Mouse (Mus musculus) liver, embryonic 15.5 days (tissue): ENCODE data around the gene Gm10197. TPM values are rescaled to one million over a fixed set of nuclear protein-coding genes. Genes with fewer than 3 reads are reported as not detected.
A peak's percentile ranks its signal among the peaks of the same experiment; 100 is the strongest.

Source experiments
- ATAC-seq: fragments of 200-750 bp; cut with Nextera tagmentation; 2 replicates; pipeline ENCODE4 v1.8.0; 2017; ENCODE audit warnings: moderate number of reproducible peaks, mild to moderate bottlenecking, moderate library complexity; ENCODE audit not compliant: insufficient read depth
- H3K27ac ChIP-seq: fragments of 300-500 bp; sonication (generic); replicated peaks from 2 replicates; pipeline ENCODE4 v1.5.1; 2015; ENCODE audit warnings: mild to moderate bottlenecking, inconsistent platforms
- H3K27me3 ChIP-seq: fragments of 300-500 bp; sonication (generic); 2 replicates; pipeline ENCODE4 v1.6.1; 2015; ENCODE audit warnings: mild to moderate bottlenecking, inconsistent platforms
- H3K36me3 ChIP-seq: fragments of 300-500 bp; sonication (generic); replicated peaks from 2 replicates; pipeline ENCODE4 v1.6.1; 2015; ENCODE audit warnings: moderate library complexity, mild to moderate bottlenecking, inconsistent platforms
- H3K4me1 ChIP-seq: fragments of 300-500 bp; sonication (generic); replicated peaks from 2 replicates; pipeline ENCODE4 v1.6.1; 2015; ENCODE audit warnings: inconsistent platforms
- H3K4me2 ChIP-seq: fragments of 300-500 bp; sonication (generic); 2 replicates; pipeline ENCODE4 v1.6.1; 2015; ENCODE audit warnings: moderate library complexity, mild to moderate bottlenecking, inconsistent platforms
- H3K4me3 ChIP-seq: fragments of 300-500 bp; sonication (generic); replicated peaks from 2 replicates; pipeline ENCODE4 v1.5.1; 2015; ENCODE audit warnings: mild to moderate bottlenecking, inconsistent platforms
- H3K9ac ChIP-seq: fragments of 300-500 bp; sonication (generic); 2 replicates; pipeline ENCODE4 v1.6.1; 2015; ENCODE audit warnings: moderate library complexity, mild to moderate bottlenecking, inconsistent platforms
- H3K9me3 ChIP-seq: fragments of 300-500 bp; sonication (generic); replicated peaks from 2 replicates; pipeline ENCODE4 v1.6.1; 2016; ENCODE audit warnings: inconsistent platforms
- WGBS: fragments of 180-500 bp; shearing (Covaris S2); methylation state at CpG from one replicate; pipeline ENCODE4 v1.1.7; 2015; ENCODE audit warnings: mixed read lengths; ENCODE audit not compliant: insufficient replicate concordance; 5-methylcytosine and 5-hydroxymethylcytosine counted together
- polyA plus RNA-seq: library from polyadenylated mRNA; unstranded; fragments of >200 nt; fragmentation: Nextera tagmentation; extraction: Ambion mirVana; gene quantifications from 2 replicates; pipeline ENCODE4 v1.2.1, GENCODE M21; 2015

Gm10197 gene
- polyA plus RNA-seq, 1 experiment from 2014 or later: not detected

DNA sequence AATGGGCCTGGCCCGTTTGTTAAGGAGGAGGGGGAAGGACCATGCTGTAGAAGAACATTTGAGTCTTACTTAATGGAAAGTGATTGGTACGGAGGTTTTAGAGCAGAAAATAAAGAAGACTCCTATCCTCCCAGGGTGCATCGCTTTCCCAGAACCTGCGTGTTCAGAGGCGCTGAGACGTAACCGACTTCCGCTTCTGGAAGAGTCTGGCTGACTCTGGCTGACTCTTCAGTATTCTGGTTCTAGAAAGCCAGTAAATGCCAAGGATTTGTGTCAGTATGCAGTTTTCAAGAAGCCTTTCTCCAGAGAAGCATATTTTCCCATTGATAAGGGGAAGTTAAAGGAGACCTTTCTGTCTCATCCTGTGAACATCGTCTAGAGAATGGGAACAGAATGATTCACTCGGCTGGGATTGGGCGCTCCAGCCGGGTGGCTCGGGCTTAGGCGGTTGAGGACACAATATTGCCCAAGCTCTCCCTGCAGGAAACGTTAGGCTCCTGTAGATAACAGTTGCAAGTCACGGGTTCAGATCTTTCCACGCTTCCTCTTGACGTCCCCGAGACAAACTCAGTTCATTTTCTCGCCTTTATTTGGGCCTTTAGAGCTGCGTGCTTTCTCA is 39.6 kb downstream of the Gm10197 start:
- Histone ChIP-seq H3K27me3 (no peaks in the 10 kb centered on the region), H3K9ac (no peak overlapping the region), H3K4me1 (peaks cover 62% of the 10 kb centered on the region), H3K4me3 (no peak overlapping the region), H3K36me3 (peaks cover 43% of the 10 kb centered on the region), H3K27ac (peak overlapping the region; percentile 55; the same call in 1 of the 2 replicates), H3K9me3 (no peaks in the 10 kb centered on the region), H3K4me2 (0 out of 2 replicates have a peak overlapping the region, but pooled peaks have one; percentile 0)
- no peak for ATAC-seq
- WGBS: 65% methylated on average over 21 of the region's 21 CpGs

DNA sequence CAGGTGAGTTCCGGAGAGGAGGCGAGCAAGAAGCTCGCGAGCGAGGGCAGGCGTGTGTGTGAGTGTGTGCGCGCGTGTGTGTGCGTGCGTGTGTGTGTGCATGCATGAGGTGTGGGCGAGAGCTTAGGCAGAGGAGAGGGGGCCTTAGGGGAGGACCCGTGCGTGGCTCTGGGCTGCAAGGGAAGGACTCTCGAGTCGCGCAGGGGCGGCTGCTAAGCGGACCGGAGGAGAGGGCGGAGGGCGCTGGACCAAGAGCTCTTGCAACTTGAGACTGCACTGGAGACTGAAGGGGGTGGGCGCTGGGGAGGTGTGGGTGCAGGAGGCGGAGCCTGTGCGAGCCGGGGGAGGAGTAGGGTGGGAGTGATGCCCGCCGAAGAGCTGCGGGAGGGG is 41.6 kb downstream of the Gm10197 start:
- Histone ChIP-seq H3K4me3 (peak overlapping the region; percentile 95), H3K9ac (peak overlapping the region; percentile 90), H3K27ac (peak overlapping the region; percentile 87), H3K4me2 (peak overlapping the region; percentile 100), H3K27me3 (no peaks in the 10 kb centered on the region), H3K36me3 (peaks cover 31% of the 10 kb centered on the region), H3K4me1 (peaks cover 80% of the 10 kb centered on the region), H3K9me3 (no peaks in the 10 kb centered on the region)
- peak; percentile 5 for ATAC-seq
- WGBS: under 1% methylated on average over 29 of the region's 29 CpGs

DNA sequence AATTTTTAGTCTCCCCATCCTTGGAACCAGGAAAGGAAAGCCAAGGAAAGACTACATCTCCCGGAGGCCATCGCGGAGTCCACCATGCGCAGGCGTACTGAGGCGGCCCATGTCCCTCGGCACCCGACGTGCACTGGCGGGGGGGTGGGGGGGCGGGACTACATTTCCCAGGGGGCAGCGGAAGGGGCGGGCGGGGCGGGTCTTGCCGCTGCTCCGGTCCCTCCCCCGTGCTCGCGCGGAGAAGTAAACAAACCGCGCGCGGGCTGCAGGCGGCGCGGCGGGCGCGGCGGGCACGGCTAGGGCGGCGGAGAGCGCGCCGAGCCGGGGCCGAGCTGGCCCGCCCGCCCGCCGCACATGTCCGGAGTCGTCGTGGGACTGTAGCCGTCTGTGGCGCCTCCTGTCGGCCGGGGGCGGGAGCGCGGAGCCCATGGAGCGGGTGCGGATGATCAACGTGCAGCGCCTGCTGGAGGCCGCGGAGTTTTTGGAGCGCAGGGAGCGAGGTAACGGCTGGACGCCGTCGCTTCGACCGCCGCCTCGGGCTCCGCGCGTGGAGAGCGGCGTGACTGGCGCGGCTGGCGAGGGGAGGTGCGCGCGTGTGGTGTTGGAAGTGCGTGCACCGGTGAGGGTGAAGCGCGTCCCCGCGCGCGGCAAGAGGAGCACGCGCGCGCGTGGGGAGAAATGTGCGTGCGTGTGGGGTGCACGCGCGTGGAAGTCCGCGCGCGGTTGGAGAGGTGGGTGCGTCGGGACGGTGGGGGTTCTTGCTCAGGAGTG is 42.2 kb downstream of the Gm10197 start:
- peak; percentile 84 for ATAC-seq
- Histone ChIP-seq H3K36me3 (peaks cover 25% of the 10 kb centered on the region), H3K9me3 (no peaks in the 10 kb centered on the region), H3K27me3 (no peaks in the 10 kb centered on the region), H3K9ac (peak overlapping the region; percentile 90), H3K4me2 (peak overlapping the region; percentile 100), H3K4me1 (peaks cover 82% of the 10 kb centered on the region), H3K27ac (peak overlapping the region; percentile 87), H3K4me3 (peak overlapping the region; percentile 95)
- under 1% methylated on average over 90 of the region's 106 CpGs for WGBS

DNA sequence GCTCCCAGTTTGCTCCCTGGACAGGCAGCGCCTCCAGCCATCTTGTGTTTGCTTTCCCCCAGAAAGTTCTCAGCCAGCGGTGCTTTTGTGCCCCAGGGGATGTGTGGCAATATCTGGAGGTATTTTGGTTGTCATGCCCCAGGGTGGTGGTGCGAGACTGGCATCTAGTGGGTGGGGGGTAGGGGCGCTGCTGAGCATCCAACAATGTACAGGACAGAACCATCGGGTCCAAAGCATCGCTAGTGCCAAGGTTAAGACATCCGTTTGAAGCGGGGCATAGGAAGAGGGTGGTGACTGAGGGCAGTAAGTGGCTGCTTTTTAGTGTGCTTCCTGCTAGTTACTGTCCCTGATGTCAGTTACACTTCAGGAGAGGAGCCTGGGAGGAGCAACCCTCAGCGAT is 43.5 kb downstream of the Gm10197 start:
- no peak overlapping the region; the same call in 1 of the 2 replicates for H3K9ac ChIP-seq
- 69% methylated on average over 9 of the region's 9 CpGs for WGBS
- no peak overlapping the region for H3K4me3 ChIP-seq
- peaks cover 87% of the 10 kb centered on the region for H3K4me1 ChIP-seq
- H3K4me2 ChIP-seq: peak overlapping the region; percentile 6; the same call in 1 of the 2 replicates
- H3K9me3 ChIP-seq: no peaks in the 10 kb centered on the region
- H3K27ac ChIP-seq: peak overlapping the region; percentile 77
- peaks cover 18% of the 10 kb centered on the region for H3K36me3 ChIP-seq
- H3K27me3 ChIP-seq: no peaks in the 10 kb centered on the region
- ATAC-seq: no peak

DNA sequence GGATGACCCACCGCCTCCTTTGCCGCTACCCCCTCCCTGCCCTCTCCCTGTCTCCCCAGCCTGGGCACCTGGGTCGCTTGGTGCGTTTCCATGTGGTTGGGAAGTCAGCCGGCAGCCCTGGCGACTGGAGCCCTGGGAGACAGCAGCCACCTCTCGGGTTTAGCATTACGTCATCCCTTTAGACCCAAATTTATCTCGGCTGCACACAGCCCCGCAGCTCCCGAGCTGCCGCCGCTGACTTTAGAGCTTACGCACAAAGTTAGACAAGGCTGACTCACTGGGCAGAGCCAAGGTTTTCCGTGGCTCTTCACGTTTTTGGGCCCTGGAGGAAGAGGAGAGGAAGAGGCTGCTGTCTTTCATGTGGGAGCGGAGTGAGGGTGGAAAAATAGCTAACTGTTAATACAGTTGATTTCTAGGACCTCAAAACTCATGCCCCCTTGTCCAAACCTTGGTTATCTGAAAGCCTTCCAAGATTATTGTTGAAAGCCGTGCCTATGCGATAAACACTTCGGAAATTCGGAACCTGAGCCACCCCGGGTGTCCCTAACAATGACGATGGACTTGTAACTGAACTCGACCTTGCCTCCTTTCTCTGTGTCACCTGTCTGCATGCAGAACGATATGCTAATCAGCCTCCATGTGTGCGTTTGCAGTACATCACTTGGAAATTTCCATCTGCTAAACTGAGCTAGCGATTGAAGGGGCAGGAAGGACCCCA is 45.8 kb downstream of the Gm10197 start:
- Histone ChIP-seq H3K27me3 (no peaks in the 10 kb centered on the region), H3K4me3 (peak overlapping the region; percentile 58), H3K4me2 (peak overlapping the region; percentile 88), H3K27ac (peak overlapping the region; percentile 99), H3K9me3 (no peaks in the 10 kb centered on the region), H3K4me1 (peaks cover 84% of the 10 kb centered on the region), H3K9ac (peak overlapping the region; percentile 87), H3K36me3 (no peaks in the 10 kb centered on the region)
- 6% methylated on average over 27 of the region's 27 CpGs for WGBS
- peak; percentile 81 for ATAC-seq

DNA sequence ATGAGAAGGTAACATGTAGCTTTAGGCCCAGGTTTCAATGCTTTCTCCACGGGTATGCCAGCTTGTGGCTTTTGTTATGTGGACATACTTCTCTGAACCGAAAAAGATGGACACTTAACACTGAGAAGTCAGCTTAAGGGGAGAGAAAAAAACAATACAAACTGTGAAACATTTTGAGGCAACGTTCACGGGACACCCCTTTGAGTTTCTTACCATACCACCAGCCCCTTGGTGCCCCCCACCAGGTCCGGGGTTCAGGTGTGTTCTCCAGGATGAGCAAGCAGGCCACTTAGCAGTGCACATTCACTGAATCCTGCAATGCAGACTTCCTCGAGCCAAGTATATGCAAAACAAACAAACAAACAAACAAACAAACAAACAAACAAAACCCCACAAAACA is 46.7 kb downstream of the Gm10197 start:
- WGBS: 62% methylated on average over 6 of the region's 6 CpGs
- Histone ChIP-seq H3K9ac (peak overlapping the region; percentile 87), H3K4me2 (peak overlapping the region; percentile 88), H3K9me3 (no peaks in the 10 kb centered on the region), H3K27ac (peak overlapping the region; percentile 99), H3K36me3 (no peaks in the 10 kb centered on the region), H3K4me1 (peaks cover 84% of the 10 kb centered on the region), H3K4me3 (peak overlapping the region; percentile 58), H3K27me3 (no peaks in the 10 kb centered on the region)
- no peak for ATAC-seq

DNA sequence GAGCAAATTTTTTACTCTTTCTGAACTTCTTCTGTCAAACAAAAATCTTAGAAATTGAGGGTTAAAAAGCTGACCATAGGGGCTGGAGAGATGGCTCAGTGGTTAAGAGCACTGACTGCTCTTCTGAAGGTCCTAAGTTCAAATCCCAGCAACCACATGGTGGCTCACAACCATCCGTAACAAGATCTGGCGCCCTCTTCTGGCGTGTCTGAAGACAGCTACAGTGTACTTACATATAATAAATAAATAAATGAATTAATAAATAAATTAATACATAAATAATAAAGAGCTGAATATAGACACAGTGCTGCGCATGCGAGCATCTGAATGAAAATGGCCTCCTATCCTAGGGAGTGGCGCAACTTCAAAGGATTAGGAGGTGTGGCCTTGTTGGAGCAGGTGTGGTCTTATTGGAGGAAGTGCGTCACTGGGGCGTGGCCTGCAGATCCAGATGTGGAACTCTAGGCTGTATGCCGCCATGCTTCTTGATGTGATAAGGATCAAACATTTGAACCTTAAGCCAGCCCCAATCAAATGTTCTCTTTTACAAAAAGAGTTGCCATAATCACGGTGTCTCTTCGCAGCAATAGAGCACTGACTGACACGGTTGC is 49.0 kb downstream of the Gm10197 start:
- no peak for ATAC-seq
- Histone ChIP-seq H3K36me3 (no peaks in the 10 kb centered on the region), H3K4me2 (no peak overlapping the region), H3K9ac (no peak overlapping the region), H3K27me3 (no peaks in the 10 kb centered on the region), H3K4me3 (no peak overlapping the region), H3K9me3 (no peaks in the 10 kb centered on the region), H3K4me1 (peaks cover 87% of the 10 kb centered on the region), H3K27ac (no peak overlapping the region; the same call in 1 of the 2 replicates)
- 83% methylated on average over 12 of the region's 12 CpGs for WGBS

Other genes with a start within 250 kb of the Gm10197 start
- gene Add3, start 231.3 kb downstream of the Gm10197 start, polyA plus RNA-seq: 26.2 and 28.3 TPM in 2 replicates
- gene Mxi1, start 61.2 kb downstream of the Gm10197 start, polyA plus RNA-seq: 34.8 and 38.3 TPM in 2 replicates
- 15.7 and 16.8 TPM in 2 replicates for gene Smndc1, start 18.8 kb upstream of the Gm10197 start, polyA plus RNA-seq
- 2.0 and 2.4 TPM in 2 replicates for gene Dusp5, start 157.3 kb upstream of the Gm10197 start, polyA plus RNA-seq
- gene Nutf2-ps1, start 217.3 kb upstream of the Gm10197 start, polyA plus RNA-seq: 159 and 171 TPM in 2 replicates
- 28.7 and 31.0 TPM in 2 replicates for gene Smc3, start 228.6 kb upstream of the Gm10197 start, polyA plus RNA-seq